Mouse (Mus musculus) thymus, adult 2 months (tissue): ENCODE data around the gene BC028528. TPM values are rescaled to one million over a fixed set of nuclear protein-coding genes. Genes with fewer than 3 reads are reported as not detected.

Source experiments
- DNase-seq: peaks from one replicate; pipeline ENCODE4 v3.0.0; 2021
- H3K27ac ChIP-seq: fragments of 200-500 bp; 2 replicates; pipeline ENCODE4 v1.5.1; 2012; ENCODE audit warnings: low read length, control low read depth; ENCODE audit not compliant: control insufficient read depth, insufficient read depth
- H3K27me3 ChIP-seq: fragments of 200-500 bp; 2 replicates; pipeline ENCODE4 v1.6.1; 2012; ENCODE audit warnings: mild to moderate bottlenecking, low read length, moderate library complexity, mixed read lengths; ENCODE audit not compliant: control insufficient read depth, insufficient read depth
- H3K36me3 ChIP-seq: fragments of 200-500 bp; 2 replicates; pipeline ENCODE4 v1.6.1; 2012; ENCODE audit warnings: mild to moderate bottlenecking, low read length, moderate library complexity; ENCODE audit not compliant: control insufficient read depth, insufficient read depth
- H3K4me1 ChIP-seq: fragments of 200-500 bp; replicated peaks from 2 replicates; pipeline ENCODE4 v1.6.1; 2012; ENCODE audit warnings: low read length; ENCODE audit not compliant: control insufficient read depth, insufficient read depth
- H3K4me3 ChIP-seq: fragments of 200-500 bp; 2 replicates; pipeline ENCODE4 v1.5.1; 2012; ENCODE audit warnings: mild to moderate bottlenecking, low read length, control low read depth, moderate library complexity; ENCODE audit not compliant: control insufficient read depth, insufficient read depth
- CTCF ChIP-seq: fragments of 200-500 bp; IDR thresholded peaks from 2 replicates; pipeline ENCODE4 v1.5.1; 2012; ENCODE audit warnings: mild to moderate bottlenecking, control low read depth, low read length, moderate library complexity, borderline replicate concordance; ENCODE audit not compliant: control insufficient read depth, poor library complexity, insufficient read depth; ENCODE audit errors: extremely low read depth
- POLR2A ChIP-seq: fragments of 200-500 bp; IDR thresholded peaks from 2 replicates; pipeline ENCODE4 v1.6.1; 2012; ENCODE audit warnings: mild to moderate bottlenecking, low read length, control low read depth, moderate library complexity; ENCODE audit not compliant: control insufficient read depth, poor library complexity, insufficient read depth; ENCODE audit errors: extremely low read depth
- whole genome bisulfite sequencing: fragments of 180-500 bp; shearing (Covaris S2); methylation state at CpG from one replicate; pipeline ENCODE4 v1.1.7; 2018; 5-methylcytosine and 5-hydroxymethylcytosine counted together
- polyA plus RNA-seq: library from polyadenylated mRNA; depleted of rRNA; stranded (reverse); fragments of >200 nt; gene quantifications from 2 replicates; pipeline ENCODE4 v1.2.3, GENCODE M21; 2012

BC028528 gene
- polyA plus RNA-seq, 1 experiment = 6.0 TPM

GRCm38 (mm10) chr3:95931471-95931870, 39.7 kb upstream of the BC028528 start:
- no peak overlapping the region for H3K4me3 ChIP-seq
- DNase-seq = no peak
- H3K36me3 ChIP-seq = peaks cover 20% of the 10 kb centered on the region
- H3K4me1 ChIP-seq = peaks cover 16% of the 10 kb centered on the region
- no peaks in the 10 kb centered on the region for H3K27me3 ChIP-seq
- TF ChIP-seq CTCF (no peak), POLR2A (no peak)
- 56% methylated on average over 1 of the region's 1 CpGs for WGBS
- no peak overlapping the region for H3K27ac ChIP-seq

GRCm38 (mm10) chr3:95930471-95930789, 38.6 kb upstream of the BC028528 start:
- Histone ChIP-seq H3K27me3 (no peaks in the 10 kb centered on the region), H3K4me1 (peaks cover 24% of the 10 kb centered on the region), H3K4me3 (peak overlapping the region; percentile 93), H3K36me3 (peaks cover 17% of the 10 kb centered on the region), H3K27ac (peak overlapping the region; percentile 80)
- WGBS = 1% methylated on average over 5 of the region's 5 CpGs
- no peak for DNase-seq
- TF ChIP-seq POLR2A (no peak), CTCF (no peak)

- peak; percentile 51 for DNase-seq
- Histone ChIP-seq H3K27ac (peak overlapping the region; percentile 80), H3K27me3 (no peaks in the 10 kb centered on the region), H3K4me3 (peak overlapping the region; percentile 93), H3K4me1 (peaks cover 29% of the 10 kb centered on the region), H3K36me3 (peaks cover 13% of the 10 kb centered on the region)
- TF ChIP-seq CTCF (no peak), POLR2A (no peak)
- WGBS = under 1% methylated on average over 105 of the region's 105 CpGs
Observed at GRCm38 (mm10) chr3:95929581-95930470, 38.0 kb upstream of the BC028528 start.

- Histone ChIP-seq H3K27me3 (no peaks in the 10 kb centered on the region), H3K27ac (peak within 1 kb of the TSS; percentile 99), H3K4me1 (peaks cover 34% of the 10 kb centered on the region), H3K36me3 (peaks cover 4% of the 10 kb centered on the region), H3K4me3 (peak within 1 kb of the TSS; percentile 93)
- under 1% methylated on average over 49 of the region's 49 CpGs for WGBS
- DNase-seq = peak; percentile 97
- TF ChIP-seq POLR2A (peak; percentile 92), CTCF (no peak)
Observed at GRCm38 (mm10) chr3:95928658-95929503, 37.1 kb upstream of the BC028528 start, which contains the start of gene Anp32e. TSS of gene Anp32e (plus strand) at chr3:95929246.

GRCm38 (mm10) chr3:95928261-95928657, 36.5 kb upstream of the BC028528 start:
- Histone ChIP-seq H3K36me3 (no peaks in the 10 kb centered on the region; the same call in 1 of the 2 replicates), H3K4me1 (peaks cover 39% of the 10 kb centered on the region), H3K4me3 (peak overlapping the region; percentile 50), H3K27me3 (no peaks in the 10 kb centered on the region), H3K27ac (peak overlapping the region; percentile 99)
- no peak for DNase-seq
- TF ChIP-seq CTCF = no peak
- no peak for TF ChIP-seq POLR2A
- WGBS = 47% methylated on average over 6 of the region's 6 CpGs

- H3K4me1 ChIP-seq = peaks cover 33% of the 10 kb centered on the region
- TF ChIP-seq POLR2A (no peak), CTCF (no peak)
- H3K27ac ChIP-seq = peak overlapping the region; percentile 95
- WGBS = 3% methylated on average over 5 of the region's 5 CpGs
- no peak for DNase-seq
- H3K27me3 ChIP-seq = no peaks in the 10 kb centered on the region
- no peaks in the 10 kb centered on the region for H3K36me3 ChIP-seq
- H3K4me3 ChIP-seq = no peak overlapping the region
Observed at GRCm38 (mm10) chr3:95925087-95925486, 33.3 kb upstream of the BC028528 start.
